Mouse (Mus musculus): ENCODE data around the gene Piezo1.

Gene Piezo1

DNA sequence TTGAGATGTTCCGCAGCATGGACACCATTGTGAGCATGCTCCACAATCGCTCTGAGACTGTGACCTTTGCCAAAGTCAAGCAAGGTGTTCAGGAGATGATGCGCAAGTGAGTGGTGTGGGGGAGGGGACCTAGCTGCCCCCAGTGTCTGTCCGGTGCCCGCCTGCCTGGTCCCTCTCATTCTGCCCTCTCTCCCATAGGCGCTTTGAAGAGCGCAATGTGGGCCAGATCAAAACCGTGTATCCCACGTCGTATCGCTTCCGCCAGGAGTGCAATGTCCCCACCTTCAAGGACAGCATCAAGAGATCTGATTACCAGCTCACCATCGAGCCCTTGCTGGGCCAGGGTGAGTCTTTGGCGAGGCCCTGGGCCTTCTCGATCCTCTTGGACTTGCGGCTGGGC, 18.9 kb upstream of the Piezo1 start:
- no peak for DNase-seq

DNA sequence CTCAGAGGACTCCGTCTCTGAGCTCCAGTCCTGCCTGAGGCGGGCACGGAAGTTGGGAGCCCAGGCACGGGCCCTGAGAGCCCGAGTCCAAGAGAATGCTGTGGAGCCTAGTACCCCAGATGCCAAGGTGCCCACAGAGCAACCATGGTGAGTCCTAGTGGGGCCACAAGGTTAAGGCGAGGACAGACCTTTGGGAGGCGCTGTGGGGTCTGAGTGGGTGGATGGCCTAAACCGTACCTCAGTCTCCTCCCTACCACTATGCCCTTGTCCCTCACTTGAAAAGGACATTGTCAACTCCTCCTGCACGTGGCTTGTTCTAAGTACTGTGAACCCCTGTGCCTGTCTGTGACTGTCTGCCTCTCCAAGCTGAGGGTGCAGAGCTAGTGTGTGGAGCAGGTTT, 18.2 kb upstream of the Piezo1 start:
- peak; percentile 30 for DNase-seq

DNA sequence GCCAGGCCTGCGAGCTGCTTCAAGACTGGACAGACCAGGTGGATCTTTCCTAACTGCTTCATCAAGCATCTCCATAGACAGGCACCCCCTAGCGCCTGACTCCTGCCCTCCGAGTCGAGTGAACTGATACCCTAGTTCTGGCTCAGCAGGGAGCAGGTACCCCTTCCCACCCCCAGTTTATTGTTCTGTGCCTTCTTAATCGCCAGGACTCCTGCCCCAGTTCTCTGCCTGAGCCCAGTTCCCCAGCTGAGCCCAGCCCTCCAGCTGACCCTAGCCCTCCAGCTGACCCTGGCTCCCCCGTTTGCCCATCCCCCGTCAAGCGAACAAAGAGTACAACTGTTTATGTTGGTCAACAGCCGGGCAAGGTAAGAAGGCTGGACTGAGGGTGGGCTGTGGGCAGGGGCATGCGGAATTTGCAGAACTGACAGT, 17.8 kb upstream of the Piezo1 start:
- peak; percentile 64 for DNase-seq

DNA sequence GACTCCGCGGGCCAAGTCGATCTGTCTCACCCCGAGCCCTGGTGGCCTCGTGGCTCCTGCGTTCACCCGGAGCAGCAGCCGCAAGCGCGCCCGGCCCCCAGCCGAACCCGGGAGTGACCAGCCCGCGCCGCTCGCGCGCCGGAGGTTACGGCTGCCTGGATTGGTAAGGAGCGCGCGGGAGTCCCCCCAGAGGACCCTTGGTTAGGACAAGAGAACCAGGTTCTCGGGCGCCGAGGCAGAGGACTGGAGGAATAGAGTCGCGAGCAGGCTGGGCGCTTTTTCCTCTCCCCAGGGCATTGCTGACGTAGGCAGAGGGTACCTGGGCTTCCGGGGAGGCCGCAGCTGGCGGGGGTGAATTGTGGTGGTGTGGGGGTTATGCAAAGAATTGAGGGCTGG, 17.0 kb upstream of the Piezo1 start:
- DNase-seq: peak; percentile 79

DNA sequence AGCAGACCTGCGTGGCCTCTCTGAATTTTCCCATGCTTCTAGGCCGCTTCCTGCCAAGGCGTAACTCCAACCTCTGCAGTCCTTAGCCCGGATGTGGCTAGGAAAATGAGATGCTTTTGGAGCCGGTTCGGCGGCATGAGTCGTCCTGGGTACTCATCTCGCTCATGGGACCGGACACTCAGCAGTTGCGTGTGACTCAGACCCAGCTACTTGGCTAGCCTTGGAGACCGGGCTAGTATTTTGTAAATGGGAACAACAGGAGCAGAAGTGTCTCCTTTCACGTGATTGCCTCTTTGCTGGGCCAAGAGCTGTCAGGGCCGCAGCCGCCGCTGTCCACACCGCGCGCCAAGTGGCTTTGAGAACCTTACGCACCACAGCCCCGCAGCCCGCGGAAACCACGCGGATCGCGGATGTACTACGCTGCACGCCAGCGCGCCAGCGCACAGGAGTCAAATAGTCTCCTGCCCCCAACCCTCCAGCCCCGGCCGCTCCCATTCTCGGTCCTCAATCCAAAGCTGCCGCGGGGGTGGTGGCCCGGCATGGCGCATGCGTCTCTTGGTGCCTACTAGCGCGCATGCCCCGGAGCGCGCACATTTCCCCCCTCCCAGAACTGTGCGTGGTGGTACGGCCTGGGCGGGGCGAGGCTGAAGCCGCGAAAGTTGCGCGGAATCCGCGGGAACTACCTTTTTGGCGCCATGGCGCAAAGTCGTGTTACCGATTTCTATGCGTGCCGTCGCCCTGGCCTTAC, 16.4 kb upstream of the Piezo1 start, which contains the start of gene Cdt1:
TSS of gene Cdt1 (plus strand) at position 655 of the 748 bp plus-strand sequence.
- peak; percentile 97 for DNase-seq

DNA sequence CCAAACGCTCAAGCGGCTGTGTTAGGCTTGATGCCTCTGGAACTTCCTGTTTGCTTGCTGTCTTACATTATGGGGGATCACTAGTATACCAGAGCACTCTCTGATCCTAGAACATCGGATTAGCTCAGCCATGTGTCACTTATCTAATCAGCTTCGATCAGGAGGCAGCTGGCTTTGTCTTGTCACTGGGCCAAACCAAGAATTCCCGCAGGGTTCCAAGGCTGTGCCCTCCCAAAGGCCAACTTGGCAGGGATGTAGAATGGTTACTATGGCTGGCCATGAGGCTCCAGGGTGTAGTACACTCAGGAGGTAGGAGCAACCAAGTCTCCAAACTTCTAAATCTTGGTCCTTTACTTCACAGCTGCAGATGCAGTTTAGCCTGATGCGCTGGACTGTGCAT, 15.6 kb upstream of the Piezo1 start:
- DNase-seq: peak; percentile 15

DNA sequence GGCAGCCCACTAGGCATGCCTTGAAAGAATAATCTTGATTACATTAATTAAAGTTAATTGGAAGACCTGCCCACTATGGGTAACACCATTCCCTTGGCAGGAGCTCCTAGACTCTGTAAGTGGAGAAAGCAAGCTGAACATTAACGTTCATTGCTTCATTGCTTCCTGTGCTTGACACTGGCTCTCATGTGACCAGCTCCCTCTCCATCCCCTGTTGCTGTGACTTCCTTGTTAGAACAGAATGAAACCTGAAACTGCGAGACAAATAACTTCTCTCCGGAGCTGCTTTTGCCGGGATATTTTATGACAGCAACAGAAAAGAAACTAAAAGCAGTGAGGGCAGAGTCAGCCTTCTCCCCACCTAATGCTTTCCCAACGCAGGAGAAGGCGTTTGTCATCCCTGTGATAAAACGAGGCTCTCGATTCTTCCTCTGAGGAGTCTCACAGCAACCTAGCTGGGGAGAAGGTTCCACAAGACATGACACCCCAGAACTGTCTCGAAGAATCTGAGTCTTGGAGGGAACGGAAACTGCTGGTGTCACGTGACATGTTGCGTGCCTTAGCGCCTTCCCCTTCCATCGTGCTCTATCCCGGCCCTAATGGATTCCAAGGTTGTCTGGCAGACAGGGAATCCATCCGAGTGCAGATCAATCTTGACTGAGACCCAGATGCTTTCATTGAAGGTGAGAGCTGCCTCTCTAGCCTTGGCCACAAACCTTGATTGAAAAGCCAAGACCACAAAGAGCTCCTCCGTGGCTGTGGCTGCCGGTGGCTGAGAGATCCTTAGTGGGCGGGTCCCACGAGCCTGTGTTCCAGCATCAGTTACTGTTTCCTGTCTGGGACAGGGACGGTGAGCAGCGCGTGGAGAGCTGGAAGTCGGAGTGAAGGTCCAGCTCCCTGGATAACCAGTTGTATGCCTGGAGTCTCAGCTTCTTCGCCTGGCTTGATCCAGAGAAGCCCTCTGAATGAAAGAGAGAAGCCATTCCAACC, 13.5 kb upstream of the Piezo1 start:
- DNase-seq: no peak

DNA sequence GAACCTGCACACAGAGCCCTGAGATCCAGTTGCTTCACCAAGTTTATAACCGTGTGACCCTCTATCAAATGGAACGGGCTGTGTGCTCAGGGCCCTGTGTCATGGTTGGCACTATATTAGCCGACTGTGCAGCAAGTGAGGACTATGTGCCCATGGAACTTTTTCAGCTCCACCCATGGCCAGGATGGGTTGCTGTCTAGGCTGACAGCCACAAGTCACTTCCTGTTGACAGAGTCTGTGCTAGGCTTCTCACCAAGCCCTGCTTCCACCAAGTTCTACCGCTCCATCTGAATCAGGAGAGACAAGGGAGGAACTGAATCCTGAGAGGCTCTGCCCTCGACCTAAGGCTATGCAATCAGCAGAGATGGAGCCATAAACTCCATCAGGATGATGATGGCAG, 10.1 kb upstream of the Piezo1 start:
- DNase-seq: peak; percentile 57

DNA sequence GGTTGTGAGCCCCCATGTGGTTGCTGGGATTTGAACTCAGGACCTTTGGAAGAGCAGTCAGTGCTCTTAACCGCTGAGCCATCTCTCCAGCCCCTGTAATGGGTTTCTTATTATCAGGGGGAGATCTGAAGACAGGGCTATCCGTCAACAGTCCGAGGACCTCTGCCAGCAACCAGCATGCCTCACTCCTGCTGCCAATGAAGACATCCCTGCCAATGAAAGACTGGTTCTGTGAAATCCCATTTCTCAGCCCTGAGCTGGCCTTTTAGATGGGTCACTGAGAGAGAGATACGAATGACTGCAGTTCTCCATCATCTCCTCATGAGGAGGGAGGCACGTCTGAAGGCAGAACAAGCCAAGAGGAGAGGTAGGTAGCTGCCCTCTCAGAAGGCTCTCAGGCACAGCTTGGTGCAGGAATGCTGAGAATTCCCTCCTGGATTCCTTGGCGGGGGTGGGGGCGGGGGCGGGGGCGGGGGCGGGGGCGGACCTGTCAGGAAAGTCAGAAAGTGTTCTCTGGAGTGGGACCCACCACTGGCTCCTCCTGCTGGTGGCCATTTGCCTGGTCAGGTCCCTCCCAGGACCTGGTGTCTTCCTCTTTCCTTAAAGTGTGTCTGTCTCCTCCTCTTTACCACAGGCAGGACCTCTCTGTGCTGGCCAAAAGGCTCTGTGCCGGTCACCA, 7.7 kb upstream of the Piezo1 start:
- no peak for DNase-seq

DNA sequence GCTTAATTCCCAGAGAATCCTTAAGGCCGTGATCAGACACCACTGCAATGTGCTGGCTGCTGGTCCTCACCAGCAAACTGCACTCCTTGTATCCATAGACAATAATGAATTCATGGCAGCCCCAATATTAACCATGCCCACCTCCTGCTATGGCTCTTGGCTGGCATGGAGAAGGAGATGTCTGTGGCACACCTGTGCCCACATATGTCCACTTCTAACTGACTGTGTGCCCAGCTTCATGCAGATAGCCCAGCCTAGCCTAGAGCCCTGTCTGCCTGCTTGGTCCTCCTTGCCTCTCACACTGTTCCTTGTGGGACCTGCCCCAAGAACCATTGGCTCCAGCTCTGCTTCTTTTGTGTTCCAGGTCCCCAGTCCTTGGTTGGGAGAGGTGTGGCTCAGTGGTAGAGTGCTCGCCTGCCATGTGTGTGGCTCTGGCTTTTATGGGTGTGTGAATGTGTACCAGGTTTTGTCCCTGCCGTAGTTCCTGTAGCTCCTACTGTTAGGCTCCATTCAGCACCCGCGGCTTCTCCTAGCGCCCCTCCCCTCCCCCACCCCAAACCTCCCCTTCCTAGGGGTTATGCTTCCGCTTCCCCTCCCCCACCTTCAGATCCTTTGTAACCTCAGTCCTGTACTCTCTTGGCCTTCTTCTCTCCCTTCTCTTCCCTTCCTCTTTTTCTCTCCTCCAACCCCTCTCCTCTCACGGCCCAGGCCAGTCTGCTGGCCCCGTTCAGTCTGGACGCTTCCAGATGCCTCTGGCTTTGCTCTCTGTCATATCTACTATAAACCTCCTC, 6.3 kb upstream of the Piezo1 start:
- peak; percentile 58 for DNase-seq

DNA sequence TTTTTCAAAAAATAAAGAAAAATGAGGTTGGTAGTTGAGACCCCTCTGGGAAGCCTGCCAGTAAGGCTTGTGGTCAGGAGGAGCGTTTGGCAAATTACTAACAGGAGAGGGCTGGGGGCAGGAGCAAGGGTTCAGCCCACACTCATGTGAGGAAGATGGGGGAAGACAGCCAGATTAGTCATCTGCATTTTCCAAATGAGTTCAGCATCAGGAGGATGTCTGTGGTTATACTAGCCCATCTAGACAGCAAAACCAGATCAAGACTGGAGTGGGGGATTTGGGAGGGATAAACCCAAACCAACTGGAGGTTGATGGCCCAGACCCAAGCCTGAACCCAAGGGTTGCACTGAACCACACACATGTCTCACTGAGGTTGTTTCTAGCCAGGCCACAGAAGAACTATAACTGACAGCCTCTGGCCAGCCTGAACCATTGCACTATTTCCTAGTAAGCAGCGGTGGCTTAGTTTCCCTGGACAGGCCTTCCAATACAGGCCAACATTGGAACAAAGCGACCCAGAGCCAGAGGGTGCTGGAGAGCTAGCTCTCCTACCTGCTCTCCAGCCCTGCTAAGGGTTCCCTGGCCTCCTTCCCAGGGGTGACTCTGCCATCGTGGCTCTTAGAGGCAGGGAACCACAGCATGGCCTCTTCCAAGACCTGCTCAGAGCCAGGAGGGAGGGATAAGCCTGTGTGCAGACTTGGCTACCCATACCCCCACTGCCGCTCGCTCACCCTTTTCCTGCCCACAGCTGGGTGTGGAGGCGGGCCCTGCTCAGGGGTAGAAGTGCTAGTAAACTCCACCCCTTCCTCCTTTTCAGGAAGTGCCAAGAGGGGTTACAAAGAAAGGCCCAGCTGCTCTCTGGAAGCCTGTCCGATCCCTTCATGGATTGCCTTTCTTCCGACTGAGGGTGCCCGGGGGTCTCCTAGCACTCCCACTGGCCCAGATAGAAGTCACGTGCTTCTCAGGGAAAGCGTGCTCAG, 5.2 kb upstream of the Piezo1 start:
- DNase-seq: peak; percentile 92

DNA sequence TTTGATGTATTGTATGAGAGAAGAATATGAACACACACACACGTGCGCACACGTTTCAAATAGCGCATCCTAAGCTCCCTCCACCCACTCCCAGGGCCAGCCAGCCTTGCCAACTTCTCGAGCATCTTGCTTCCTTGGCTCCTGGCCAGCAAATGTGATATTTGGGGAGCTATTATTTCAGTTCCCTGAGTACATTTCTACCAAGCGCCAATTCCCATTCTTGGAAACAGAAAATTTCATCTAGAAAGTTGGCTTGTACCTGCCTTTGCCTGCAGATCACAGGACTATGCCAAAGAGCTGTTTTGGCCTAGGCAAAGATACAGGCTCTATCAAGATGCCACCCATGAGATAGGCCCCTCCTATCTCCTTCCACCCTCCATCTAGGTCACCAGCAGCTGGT, 3.7 kb upstream of the Piezo1 start:
- DNase-seq: no peak

DNA sequence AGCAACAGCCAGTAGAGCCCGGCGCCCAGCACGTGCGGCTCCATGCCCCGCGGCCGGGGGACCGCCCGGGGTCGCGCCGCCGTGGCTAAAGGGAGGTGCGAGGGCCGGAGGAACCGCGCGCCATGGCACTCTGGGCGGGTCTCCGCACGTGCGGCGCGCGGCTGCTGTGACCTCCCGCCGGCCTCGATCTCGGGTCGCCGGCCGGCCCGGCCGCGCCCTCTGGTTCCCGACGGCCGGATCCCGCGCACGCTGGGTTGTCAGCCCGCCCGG, 199 bp downstream of the Piezo1 start:
- DNase-seq: no peak

DNA sequence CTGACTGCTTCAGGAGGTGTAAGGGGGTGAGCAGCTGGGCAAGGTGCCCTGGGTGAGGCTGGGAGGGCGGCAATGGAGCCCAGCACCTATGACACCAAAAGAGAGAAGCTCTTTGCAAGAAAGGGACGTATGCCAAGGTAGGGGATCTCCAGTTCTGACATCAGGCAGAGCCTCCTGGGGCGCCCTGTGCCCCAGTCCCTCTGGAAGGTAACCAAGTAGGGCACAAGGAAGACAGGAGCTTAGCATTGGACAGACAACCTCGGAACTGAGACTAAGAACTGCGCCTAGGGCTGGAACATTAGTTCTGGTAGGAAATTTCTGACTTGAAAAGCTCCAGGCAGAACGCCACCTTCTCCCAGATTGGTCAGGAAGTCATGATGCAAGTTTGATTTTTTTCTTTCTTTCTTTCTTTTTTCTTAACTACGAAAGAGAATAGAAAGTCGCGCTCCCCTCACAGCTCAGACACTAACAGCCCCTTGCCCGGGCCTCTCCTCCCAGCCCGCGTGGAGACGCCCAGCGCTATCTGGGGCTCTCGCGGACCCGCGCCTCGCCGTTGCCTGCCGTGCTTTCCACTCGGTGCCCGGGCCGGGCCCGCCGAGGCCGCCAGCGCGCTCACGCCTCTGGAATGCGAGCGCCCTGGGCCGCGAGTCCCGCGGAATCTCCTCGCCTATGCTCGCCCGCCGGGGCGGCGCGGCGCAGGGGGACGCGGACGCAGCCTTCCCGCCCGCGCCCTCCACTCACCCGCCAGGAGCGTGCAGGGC, 715 bp downstream of the Piezo1 start:
- DNase-seq: peak; percentile 57

DNA sequence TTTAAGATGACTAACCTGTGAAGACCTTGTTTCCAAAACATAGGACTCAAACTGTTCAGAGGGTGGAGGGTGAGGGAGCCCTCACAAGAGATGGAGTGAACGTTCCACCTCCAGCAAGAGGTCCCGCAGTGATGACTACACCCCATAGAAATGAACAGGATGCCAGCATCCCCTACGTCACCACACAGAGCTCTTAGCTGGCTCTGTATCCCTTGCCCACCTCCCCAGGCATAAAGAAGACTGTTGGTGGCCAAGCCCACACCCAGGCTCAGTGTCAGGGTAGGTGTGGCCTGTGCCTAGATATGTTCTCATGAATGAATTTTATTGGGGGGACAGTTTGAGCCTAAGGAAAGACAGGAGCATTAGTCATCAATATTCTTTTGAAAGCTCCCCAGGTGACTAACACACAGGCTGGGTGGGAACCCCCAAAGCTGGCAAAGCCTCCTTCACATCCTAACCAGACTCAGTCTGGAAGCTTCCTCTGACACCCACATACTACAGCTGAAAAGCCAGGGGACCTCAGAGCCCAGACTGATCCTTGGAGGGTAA, 2.2 kb downstream of the Piezo1 start:
- DNase-seq: no peak

DNA sequence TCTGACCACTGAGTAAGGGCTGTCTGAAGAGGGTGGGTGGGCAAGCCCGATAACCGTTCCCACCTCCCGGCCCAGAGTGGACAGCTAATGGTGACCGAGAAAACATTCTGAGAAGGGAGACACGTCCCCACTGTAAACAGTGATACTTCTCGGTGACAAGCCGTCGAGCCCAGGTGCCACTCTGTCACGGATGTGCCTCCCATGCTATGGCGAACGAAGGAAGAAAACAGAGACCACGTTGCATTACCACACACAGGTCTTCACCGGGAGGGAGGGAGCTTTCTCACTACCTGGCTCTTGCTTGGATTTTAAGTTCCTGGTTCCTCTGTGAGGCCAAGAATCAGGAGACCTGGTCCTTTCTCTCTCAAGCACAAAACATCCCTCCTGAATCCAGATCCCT, 2.8 kb downstream of the Piezo1 start:
- DNase-seq: peak; percentile 49

DNA sequence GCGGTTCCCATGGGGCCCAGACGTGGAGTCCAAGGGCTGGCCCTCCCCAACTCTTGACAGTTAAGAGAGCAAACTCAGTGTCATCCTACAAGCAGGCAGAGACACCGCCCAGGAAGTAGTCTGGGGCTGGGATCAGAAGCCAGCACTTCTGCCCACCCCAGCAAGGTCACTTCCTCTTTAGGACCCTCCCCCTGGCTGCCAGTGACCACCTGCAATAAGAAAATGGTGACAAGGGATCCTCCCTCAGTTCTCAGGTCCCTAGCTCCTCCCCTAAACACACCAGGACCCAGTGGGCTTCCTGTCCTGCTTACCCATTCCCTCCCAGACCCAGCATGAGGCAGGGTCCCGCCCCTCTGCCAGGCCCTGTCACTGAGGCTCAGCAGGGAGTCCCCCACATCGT, 3.3 kb downstream of the Piezo1 start:
- peak; percentile 58 for DNase-seq

DNA sequence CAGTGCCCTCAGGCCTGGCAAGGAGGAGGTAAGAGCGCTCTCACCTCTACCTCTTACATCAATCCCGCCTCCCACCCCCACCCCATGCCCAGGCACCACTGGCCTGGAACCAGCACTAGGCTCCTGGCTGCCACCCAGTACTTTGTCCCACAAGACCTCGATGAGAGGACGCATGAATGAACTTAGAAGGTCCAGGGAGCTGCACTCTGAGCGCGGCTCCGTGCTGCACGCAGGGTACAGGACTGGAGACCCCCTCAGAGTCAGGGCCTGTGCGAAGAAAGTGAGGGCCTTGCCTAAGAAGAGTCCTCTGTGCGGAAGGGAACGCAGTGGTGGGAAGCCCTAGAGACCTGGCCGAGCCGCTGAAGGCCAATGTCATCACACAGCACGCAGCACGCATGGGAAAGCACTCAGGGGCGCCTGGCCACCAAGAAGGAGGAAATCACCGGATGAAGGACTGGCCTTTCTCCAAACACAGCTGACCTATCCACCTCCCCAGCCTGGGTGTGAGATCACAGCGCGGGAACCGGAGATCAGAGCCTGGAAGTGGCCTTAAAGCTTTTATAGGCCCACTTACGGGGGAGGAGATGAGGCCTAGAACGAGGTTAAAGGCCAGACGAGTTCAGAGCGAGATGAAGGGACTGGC, 4.2 kb downstream of the Piezo1 start:
- DNase-seq: no peak

DNA sequence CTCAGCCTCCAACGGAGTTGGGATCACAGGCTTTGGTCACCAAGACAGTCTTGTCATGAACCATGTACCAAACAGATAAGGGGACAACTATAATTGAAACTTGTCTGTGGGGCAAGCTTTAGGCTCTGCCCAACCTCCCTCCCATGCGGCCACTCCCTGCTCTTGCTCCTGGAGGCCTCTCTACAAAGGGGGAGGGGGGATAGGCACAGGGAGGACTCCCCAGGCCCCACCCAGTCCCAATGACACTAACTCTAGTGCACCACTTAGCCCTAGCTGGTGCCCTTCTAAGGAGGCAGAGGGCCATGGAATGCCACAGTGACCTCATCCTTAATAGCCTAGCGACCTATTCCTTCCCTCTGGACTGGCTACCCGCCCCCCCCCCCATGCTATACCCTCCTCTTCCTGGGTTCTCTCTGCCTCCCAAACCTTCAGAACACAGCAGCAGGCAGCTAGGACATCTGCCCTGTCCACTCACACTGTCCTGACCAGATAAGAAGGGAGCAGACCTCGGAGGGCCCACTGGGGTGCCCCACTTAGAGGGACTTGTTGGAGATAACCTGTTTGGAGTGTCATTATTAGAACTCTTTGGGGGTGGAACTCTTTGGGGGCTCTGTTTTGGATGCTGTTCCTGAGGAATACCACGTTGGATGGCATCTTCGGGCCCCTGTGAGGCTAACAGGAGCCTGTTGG, 4.9 kb downstream of the Piezo1 start:
- DNase-seq: no peak

Data from thymus, postnatal 14 days (tissue).